Mouse (Mus musculus) liver, embryonic 15.5 days (tissue): ENCODE data around the gene Apoc4. TPM values are rescaled to one million over a fixed set of nuclear protein-coding genes. Genes with fewer than 3 reads are reported as not detected.
A peak's percentile ranks its signal among the peaks of the same experiment; 100 is the strongest.

Experiments used
- ATAC-seq: fragments of 200-750 bp; cut with Nextera tagmentation; 2 replicates; pipeline ENCODE4 v1.8.0; 2017; ENCODE audit warnings: moderate number of reproducible peaks, mild to moderate bottlenecking, moderate library complexity; ENCODE audit not compliant: insufficient read depth
- H3K27ac ChIP-seq: fragments of 300-500 bp; sonication (generic); replicated peaks from 2 replicates; pipeline ENCODE4 v1.5.1; 2015; ENCODE audit warnings: mild to moderate bottlenecking, inconsistent platforms
- H3K27me3 ChIP-seq: fragments of 300-500 bp; sonication (generic); 2 replicates; pipeline ENCODE4 v1.6.1; 2015; ENCODE audit warnings: mild to moderate bottlenecking, inconsistent platforms
- H3K36me3 ChIP-seq: fragments of 300-500 bp; sonication (generic); replicated peaks from 2 replicates; pipeline ENCODE4 v1.6.1; 2015; ENCODE audit warnings: moderate library complexity, mild to moderate bottlenecking, inconsistent platforms
- H3K4me1 ChIP-seq: fragments of 300-500 bp; sonication (generic); replicated peaks from 2 replicates; pipeline ENCODE4 v1.6.1; 2015; ENCODE audit warnings: inconsistent platforms
- H3K4me2 ChIP-seq: fragments of 300-500 bp; sonication (generic); 2 replicates; pipeline ENCODE4 v1.6.1; 2015; ENCODE audit warnings: moderate library complexity, mild to moderate bottlenecking, inconsistent platforms
- H3K4me3 ChIP-seq: fragments of 300-500 bp; sonication (generic); replicated peaks from 2 replicates; pipeline ENCODE4 v1.5.1; 2015; ENCODE audit warnings: mild to moderate bottlenecking, inconsistent platforms
- H3K9ac ChIP-seq: fragments of 300-500 bp; sonication (generic); 2 replicates; pipeline ENCODE4 v1.6.1; 2015; ENCODE audit warnings: moderate library complexity, mild to moderate bottlenecking, inconsistent platforms
- H3K9me3 ChIP-seq: fragments of 300-500 bp; sonication (generic); replicated peaks from 2 replicates; pipeline ENCODE4 v1.6.1; 2016; ENCODE audit warnings: inconsistent platforms
- WGBS: fragments of 180-500 bp; shearing (Covaris S2); methylation state at CpG from one replicate; pipeline ENCODE4 v1.1.7; 2015; ENCODE audit warnings: mixed read lengths; ENCODE audit not compliant: insufficient replicate concordance; 5-methylcytosine and 5-hydroxymethylcytosine counted together
- polyA plus RNA-seq: library from polyadenylated mRNA; unstranded; fragments of >200 nt; fragmentation: Nextera tagmentation; extraction: Ambion mirVana; gene quantifications from 2 replicates; pipeline ENCODE4 v1.2.1, GENCODE M21; 2015

Apoc4 gene
- polyA plus RNA-seq, 1 experiment from 2014 or later, result 273 TPM

- H3K4me2 ChIP-seq, result peak overlapping the region; percentile 29
- H3K9ac ChIP-seq, result no peak overlapping the region
- no peaks in the 10 kb centered on the region for H3K27me3 ChIP-seq
- peaks cover 18% of the 10 kb centered on the region for H3K4me1 ChIP-seq
- WGBS, result 63% methylated on average over 1 of the region's 1 CpGs
- peak; percentile 58 for ATAC-seq
- H3K36me3 ChIP-seq, result no peaks in the 10 kb centered on the region
- no peaks in the 10 kb centered on the region for H3K9me3 ChIP-seq
- H3K4me3 ChIP-seq, result no peak overlapping the region; the same call in 1 of the 2 replicates
- peak overlapping the region; percentile 55 for H3K27ac ChIP-seq
Measured at GRCm38 (mm10) chr7:19676662-19677061, 4.6 kb downstream of the Apoc4 start.

- H3K9me3 ChIP-seq, result no peaks in the 10 kb centered on the region
- H3K4me2 ChIP-seq, result peak overlapping the region; percentile 29
- no peaks in the 10 kb centered on the region for H3K27me3 ChIP-seq
- peaks cover 11% of the 10 kb centered on the region; the same call in 1 of the 2 replicates for H3K4me1 ChIP-seq
- no peaks in the 10 kb centered on the region for H3K36me3 ChIP-seq
- peak; percentile 17; the same call in 1 of the 2 replicates for ATAC-seq
- no peak overlapping the region for H3K9ac ChIP-seq
- H3K27ac ChIP-seq, result peak overlapping the region; percentile 55
- 54% methylated on average over 10 of the region's 10 CpGs for WGBS
- H3K4me3 ChIP-seq, result peak overlapping the region; percentile 25
Measured at GRCm38 (mm10) chr7:19675824-19676223, 5.5 kb downstream of the Apoc4 start.

GRCm38 (mm10) chr7:19673083-19673699, 8.1 kb downstream of the Apoc4 start:
- Histone ChIP-seq H3K4me1 (peaks cover 22% of the 10 kb centered on the region), H3K27ac (no peak overlapping the region), H3K9me3 (no peaks in the 10 kb centered on the region), H3K4me2 (peak overlapping the region; percentile 7; the same call in 1 of the 2 replicates), H3K9ac (no peak overlapping the region), H3K36me3 (no peaks in the 10 kb centered on the region), H3K4me3 (no peak overlapping the region), H3K27me3 (no peaks in the 10 kb centered on the region)
- 49% methylated on average over 14 of the region's 14 CpGs for WGBS
- ATAC-seq, result no peak

- Histone ChIP-seq H3K9me3 (no peaks in the 10 kb centered on the region), H3K4me2 (no peak overlapping the region), H3K36me3 (no peaks in the 10 kb centered on the region), H3K9ac (no peak overlapping the region), H3K27me3 (no peaks in the 10 kb centered on the region), H3K4me3 (no peak overlapping the region), H3K4me1 (peaks cover 18% of the 10 kb centered on the region), H3K27ac (no peak overlapping the region)
- ATAC-seq, result no peak
- WGBS, result 66% methylated on average over 10 of the region's 10 CpGs
Measured at GRCm38 (mm10) chr7:19671511-19671910, 9.8 kb downstream of the Apoc4 start.

- peak overlapping the region; percentile 4; the same call in 1 of the 2 replicates for H3K9ac ChIP-seq
- H3K9me3 ChIP-seq, result no peaks in the 10 kb centered on the region
- peak overlapping the region; percentile 46 for H3K4me2 ChIP-seq
- H3K27ac ChIP-seq, result peak overlapping the region; percentile 81
- WGBS, result 7% methylated on average over 10 of the region's 10 CpGs
- H3K36me3 ChIP-seq, result no peaks in the 10 kb centered on the region
- no peaks in the 10 kb centered on the region for H3K27me3 ChIP-seq
- ATAC-seq, result peak; percentile 33
- H3K4me1 ChIP-seq, result peaks cover 28% of the 10 kb centered on the region
- H3K4me3 ChIP-seq, result 0 out of 2 replicates have a peak overlapping the region, but pooled peaks have one; percentile 7
Measured at GRCm38 (mm10) chr7:19668947-19669721, 12.1 kb downstream of the Apoc4 start.

GRCm38 (mm10) chr7:19667434-19667833, 13.8 kb downstream of the Apoc4 start:
- peaks cover 4% of the 10 kb centered on the region; the same call in 1 of the 2 replicates for H3K36me3 ChIP-seq
- 62% methylated on average over 2 of the region's 2 CpGs for WGBS
- no peak overlapping the region for H3K4me3 ChIP-seq
- peaks cover 44% of the 10 kb centered on the region for H3K4me1 ChIP-seq
- H3K4me2 ChIP-seq, result no peak overlapping the region
- H3K27ac ChIP-seq, result no peak overlapping the region; the same call in 1 of the 2 replicates
- H3K9me3 ChIP-seq, result no peaks in the 10 kb centered on the region
- no peaks in the 10 kb centered on the region for H3K27me3 ChIP-seq
- H3K9ac ChIP-seq, result no peak overlapping the region
- no peak for ATAC-seq

GRCm38 (mm10) chr7:19666750-19667149, 14.5 kb downstream of the Apoc4 start:
- Histone ChIP-seq H3K4me3 (no peak overlapping the region), H3K27me3 (no peaks in the 10 kb centered on the region), H3K9me3 (no peaks in the 10 kb centered on the region), H3K4me2 (no peak overlapping the region), H3K36me3 (peaks cover 10% of the 10 kb centered on the region), H3K4me1 (peaks cover 47% of the 10 kb centered on the region), H3K27ac (no peak overlapping the region), H3K9ac (no peak overlapping the region)
- WGBS, result 61% methylated on average over 3 of the region's 3 CpGs
- no peak for ATAC-seq

- H3K4me1 ChIP-seq, result peaks cover 47% of the 10 kb centered on the region
Measured at GRCm38 (mm10) chr7:19664955-19665841, 16.1 kb downstream of the Apoc4 start, which contains the start of gene Clptm1. Gene Clptm1, minus strand, starts transcription at chr7:19665033.

GRCm38 (mm10) chr7:19664455-19664954, 16.8 kb downstream of the Apoc4 start:
- peaks cover 20% of the 10 kb centered on the region for H3K36me3 ChIP-seq
- H3K4me3 ChIP-seq, result peak overlapping the region; percentile 83
- no peaks in the 10 kb centered on the region for H3K9me3 ChIP-seq
- no peaks in the 10 kb centered on the region for H3K27me3 ChIP-seq
- peak overlapping the region; percentile 83 for H3K4me2 ChIP-seq
- peak overlapping the region; percentile 89 for H3K9ac ChIP-seq
- under 1% methylated on average over 35 of the region's 37 CpGs for WGBS
- H3K4me1 ChIP-seq, result peaks cover 42% of the 10 kb centered on the region
- peak; percentile 55 for ATAC-seq
- H3K27ac ChIP-seq, result peak overlapping the region; percentile 75

More at GRCm38 (mm10) chr7:19664955-19665841, 16.1 kb downstream of the Apoc4 start, which contains the start of gene Clptm1:
- Histone ChIP-seq H3K9me3 (no peaks in the 10 kb centered on the region), H3K27me3 (no peaks in the 10 kb centered on the region), H3K27ac (peak within 1 kb of the TSS; percentile 94), H3K4me2 (peak within 1 kb of the TSS; percentile 83), H3K4me3 (peak within 1 kb of the TSS; percentile 83), H3K9ac (peak within 1 kb of the TSS; percentile 89), H3K36me3 (peaks cover 13% of the 10 kb centered on the region)
- peak; percentile 83 for ATAC-seq
- WGBS, result under 1% methylated on average over 63 of the region's 63 CpGs

GRCm38 (mm10) chr7:19663940-19664339, 17.3 kb downstream of the Apoc4 start:
- Histone ChIP-seq H3K27ac (peak overlapping the region; percentile 75; the same call in 1 of the 2 replicates), H3K9me3 (no peaks in the 10 kb centered on the region), H3K9ac (peak overlapping the region; percentile 89), H3K4me3 (peak overlapping the region; percentile 83), H3K4me1 (peaks cover 36% of the 10 kb centered on the region), H3K36me3 (peaks cover 25% of the 10 kb centered on the region), H3K4me2 (peak overlapping the region; percentile 83), H3K27me3 (no peaks in the 10 kb centered on the region)
- 13% methylated on average over 8 of the region's 8 CpGs for WGBS
- ATAC-seq, result no peak
